Mouse (Mus musculus): ENCODE measurements around the gene Ak9. TPM values are rescaled to one million over a fixed set of nuclear protein-coding genes. Genes with fewer than 3 reads are reported as not detected.

Gene Ak9
- polyA plus RNA-seq, 1 experiment: not detected

DNA sequence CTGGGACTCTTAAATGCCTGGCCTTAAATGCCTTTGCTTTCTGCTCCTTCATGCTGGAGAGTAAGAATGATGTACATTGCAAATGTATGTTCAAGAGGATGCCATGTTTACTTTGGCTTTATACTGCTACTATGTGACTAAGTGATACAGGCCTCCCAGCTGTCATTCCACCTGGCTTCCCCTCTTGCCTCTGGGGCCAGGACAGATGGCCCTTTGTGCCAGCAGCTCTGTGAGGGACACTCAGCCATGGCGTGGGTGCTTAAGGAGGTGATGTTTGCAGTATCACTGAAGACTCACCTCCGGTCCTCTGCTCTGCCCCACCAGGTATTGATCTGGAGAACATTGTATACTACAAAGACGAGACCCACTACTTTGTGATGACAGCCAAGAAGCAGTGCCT lies 176.2 kb downstream of the Ak9 start:
- TF ChIP-seq POLR2A (IDR thresholded peaks at IDR 0.05; ENCODE audit: low read depth, low read length) (no peak), CTCF (IDR thresholded peaks at IDR 0.05; ENCODE audit: borderline replicate concordance, insufficient read depth, low read length) (no peak)
- Histone ChIP-seq H3K4me3 (ENCODE audit: insufficient read depth, low read length) (no peak overlapping the region), H3K4me1 (ENCODE audit: control insufficient read depth, insufficient read depth, low read length) (peaks cover 5% of the 10 kb centered on the region), H3K27ac (ENCODE audit: insufficient read depth, low read length) (no peak overlapping the region)

DNA sequence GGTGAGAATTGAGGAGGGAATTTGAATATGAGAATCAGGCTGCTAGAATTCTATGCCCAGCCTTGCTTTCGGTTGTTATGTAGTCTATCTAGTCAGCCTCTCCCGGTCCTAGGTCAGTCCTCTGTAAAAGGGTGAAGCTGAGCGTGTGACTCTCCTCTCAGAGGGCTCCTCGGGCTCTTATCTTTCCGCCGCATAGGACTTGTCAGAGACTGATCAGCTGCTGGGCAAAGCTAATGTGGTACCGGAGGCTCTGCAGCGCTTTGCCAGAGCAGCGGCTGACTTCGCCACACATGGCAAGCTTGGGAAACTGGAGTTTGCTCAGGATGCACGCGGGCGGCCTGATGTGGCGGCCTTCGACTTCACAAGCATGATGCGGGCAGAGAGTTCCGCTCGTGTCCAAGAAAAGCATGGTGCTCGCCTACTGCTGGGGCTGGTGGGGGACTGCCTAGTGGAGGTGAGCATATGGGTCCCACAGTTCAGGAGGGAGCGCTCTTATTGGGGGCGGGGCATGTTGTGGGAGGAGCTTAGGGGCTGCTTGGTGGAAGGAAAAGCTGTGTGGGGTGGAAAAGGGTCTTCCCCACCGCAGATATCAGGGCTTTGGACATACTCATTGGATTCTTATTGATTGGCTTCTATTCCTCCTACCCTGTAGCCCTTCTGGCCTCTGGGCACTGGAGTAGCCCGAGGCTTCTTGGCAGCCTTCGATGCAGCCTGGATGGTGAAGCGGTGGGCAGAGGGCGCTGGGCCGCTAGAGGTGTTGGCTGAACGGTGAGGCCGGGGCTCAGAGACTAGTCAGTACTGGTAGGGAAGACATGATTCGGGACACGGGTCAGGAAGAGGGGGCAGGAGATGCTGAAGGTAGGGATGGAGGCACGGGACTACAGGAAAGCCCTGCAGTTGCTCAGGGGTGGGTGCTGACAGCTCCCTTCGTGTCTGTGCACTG lies 177.4 kb downstream of the Ak9 start:
- Histone ChIP-seq H3K4me1 (ENCODE audit: control insufficient read depth, insufficient read depth, low read length) (peaks cover 2% of the 10 kb centered on the region; the same call in 1 of the 2 replicates), H3K4me3 (ENCODE audit: insufficient read depth, low read length) (no peak overlapping the region), H3K27ac (ENCODE audit: insufficient read depth, low read length) (no peak overlapping the region)
- TF ChIP-seq POLR2A (IDR thresholded peaks at IDR 0.05; ENCODE audit: low read depth, low read length): no peak
- TF ChIP-seq CTCF (IDR thresholded peaks at IDR 0.05; ENCODE audit: borderline replicate concordance, insufficient read depth, low read length): no peak

DNA sequence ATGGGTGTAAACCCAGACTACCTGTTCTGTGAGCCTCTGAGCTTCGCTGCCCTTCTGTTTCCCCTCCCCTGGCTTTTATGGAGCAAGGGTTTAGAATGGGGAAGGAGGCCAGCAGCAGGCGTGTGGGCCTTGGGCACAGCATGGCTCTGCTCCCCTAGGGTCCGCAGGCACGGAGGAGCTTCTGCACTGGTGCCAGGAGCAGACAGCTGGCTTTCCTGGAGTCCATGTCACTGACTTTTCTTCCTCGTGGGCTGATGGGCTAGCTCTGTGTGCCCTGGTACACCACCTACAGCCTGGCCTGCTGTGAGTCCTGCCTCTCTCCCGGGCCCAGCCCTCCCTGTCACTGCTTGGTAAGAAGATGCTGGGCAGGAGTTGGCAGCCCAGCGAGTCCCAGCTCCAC lies 178.7 kb downstream of the Ak9 start:
- Histone ChIP-seq H3K4me1 (ENCODE audit: control insufficient read depth, insufficient read depth, low read length) (peaks cover 2% of the 10 kb centered on the region; the same call in 1 of the 2 replicates), H3K27ac (ENCODE audit: insufficient read depth, low read length) (no peak overlapping the region), H3K4me3 (ENCODE audit: insufficient read depth, low read length) (no peak overlapping the region)
- no peak for TF ChIP-seq CTCF (IDR thresholded peaks at IDR 0.05; ENCODE audit: borderline replicate concordance, insufficient read depth, low read length)
- no peak for TF ChIP-seq POLR2A (IDR thresholded peaks at IDR 0.05; ENCODE audit: low read depth, low read length)

Other genes starting within 250 kb of the Ak9 start
- gene Gpr6, start 231.7 kb upstream of the Ak9 start, polyA plus RNA-seq (2011; ENCODE audit: insufficient read length, low read depth, missing spikeins): not detected in 2 replicates
- 19.6 and 20.8 TPM in 2 replicates for gene Fig4, start 720 bp upstream of the Ak9 start, polyA plus RNA-seq (2011; ENCODE audit: insufficient read length, low read depth, missing spikeins)
- 11.1 TPM in 2 replicates for gene Zbtb24, start 146.4 kb downstream of the Ak9 start, polyA plus RNA-seq (2011; ENCODE audit: insufficient read length, low read depth, missing spikeins)
- gene Mical1, start 172.3 kb downstream of the Ak9 start, polyA plus RNA-seq (2011; ENCODE audit: insufficient read length, low read depth, missing spikeins): 50.0 and 61.4 TPM in 2 replicates
- gene Smpd2, start 186.4 kb downstream of the Ak9 start, polyA plus RNA-seq (2011; ENCODE audit: insufficient read length, low read depth, missing spikeins): 13.7 and 16.7 TPM in 2 replicates
- not detected in 2 replicates for gene Ppil6, start 186.5 kb downstream of the Ak9 start, polyA plus RNA-seq (2011; ENCODE audit: insufficient read length, low read depth, missing spikeins)
- 284 and 337 TPM in 2 replicates for gene Cd164, start 215.4 kb downstream of the Ak9 start, polyA plus RNA-seq (2011; ENCODE audit: insufficient read length, low read depth, missing spikeins)